In genomic region chr12:86894841-86895428, GRCm38 (mm10) we compare ENCODE assay signal across 8 mouse cellular contexts. TPM values are rescaled to one million over a fixed set of nuclear protein-coding genes. Genes with fewer than 3 reads are reported as not detected.
DNase-seq lines count a peak whose midpoint lies in the region; ATAC-seq and TF ChIP-seq lines count a peak whose summit lies in the region.

No protein-coding gene starts in this region.

- H3K36me3 ChIP-seq in kidney, adult 2 months (ENCODE audit: control insufficient read depth, insufficient read depth, low read length), result no peaks in the 10 kb centered on the region
- no peaks in the 10 kb centered on the region for H3K36me3 ChIP-seq in E14TG2a.4 (ENCODE audit: insufficient read depth, low read length)
- no peaks in the 10 kb centered on the region for H3K36me3 ChIP-seq in hindbrain, embryonic 13.5 days
- H3K36me3 ChIP-seq in lung, embryonic 15.5 days, result no peaks in the 10 kb centered on the region
- no peaks in the 10 kb centered on the region for H3K36me3 ChIP-seq in stomach, embryonic 15.5 days

- WGBS in kidney, adult 2 months, result 3% methylated on average over 12 of the region's 12 CpGs
- under 1% methylated on average over 12 of the region's 12 CpGs for WGBS in hindbrain, embryonic 13.5 days
- 1% methylated on average over 12 of the region's 12 CpGs for WGBS in lung, embryonic 15.5 days
- under 1% methylated on average over 12 of the region's 12 CpGs for WGBS in stomach, embryonic 15.5 days

- TF ChIP-seq POLR2A in kidney, adult 2 months (IDR thresholded peaks at IDR 0.05; ENCODE audit: low read depth, low read length), result no peak

- no peaks in the 10 kb centered on the region for H3K9me3 ChIP-seq in E14TG2a.4 (ENCODE audit: low read length)
- no peaks in the 10 kb centered on the region for H3K9me3 ChIP-seq in hindbrain, embryonic 13.5 days
- H3K9me3 ChIP-seq in lung, embryonic 15.5 days, result no peaks in the 10 kb centered on the region
- no peaks in the 10 kb centered on the region for H3K9me3 ChIP-seq in stomach, embryonic 15.5 days

- peak overlapping the region; percentile 98 for H3K27ac ChIP-seq in kidney, adult 2 months (ENCODE audit: insufficient read depth, low read depth, low read length)
- H3K27ac ChIP-seq in hindbrain, embryonic 13.5 days, result peak overlapping the region; percentile 99
- H3K27ac ChIP-seq in lung, embryonic 15.5 days, result peak overlapping the region; percentile 98
- peak overlapping the region; percentile 94 for H3K27ac ChIP-seq in stomach, embryonic 15.5 days

- DNase-seq in kidney, adult 2 months, result no peak
- no peak for DNase-seq in kidney, adult 18-20 months
- DNase-seq in cerebellum, postnatal 36 days, result peak; percentile 51 to 63
- no peak for DNase-seq in gastrocnemius, postnatal 36 days

- peaks cover 51% of the 10 kb centered on the region for H3K4me1 ChIP-seq in kidney, adult 2 months (ENCODE audit: control insufficient read depth, insufficient read depth, low read length)
- H3K4me1 ChIP-seq in E14TG2a.4 (replicated peaks; ENCODE audit: low read depth, low read length), result peaks cover 94% of the 10 kb centered on the region
- peaks cover 94% of the 10 kb centered on the region for H3K4me1 ChIP-seq in hindbrain, embryonic 13.5 days (replicated peaks)
- H3K4me1 ChIP-seq in lung, embryonic 15.5 days, result peaks cover 95% of the 10 kb centered on the region
- H3K4me1 ChIP-seq in stomach, embryonic 15.5 days, result peaks cover 83% of the 10 kb centered on the region

- H3K4me3 ChIP-seq in kidney, adult 2 months (ENCODE audit: insufficient read depth, low read depth, low read length), result peak overlapping the region; percentile 29; the same call in 1 of the 2 replicates
- H3K4me3 ChIP-seq in E14TG2a.4 (replicated peaks; ENCODE audit: low read length), result peak overlapping the region; percentile 76
- peak overlapping the region; percentile 32 for H3K4me3 ChIP-seq in hindbrain, embryonic 13.5 days
- peak overlapping the region; percentile 30 for H3K4me3 ChIP-seq in lung, embryonic 15.5 days
- peak overlapping the region; percentile 23 for H3K4me3 ChIP-seq in stomach, embryonic 15.5 days (replicated peaks)

- peak overlapping the region; percentile 65 for H3K4me2 ChIP-seq in hindbrain, embryonic 13.5 days
- peak overlapping the region; percentile 64 for H3K4me2 ChIP-seq in lung, embryonic 15.5 days
- peak overlapping the region; percentile 54 for H3K4me2 ChIP-seq in stomach, embryonic 15.5 days

- peak overlapping the region; percentile 72 for H3K9ac ChIP-seq in hindbrain, embryonic 13.5 days
- peak overlapping the region; percentile 18; the same call in 1 of the 2 replicates for H3K9ac ChIP-seq in lung, embryonic 15.5 days
- H3K9ac ChIP-seq in stomach, embryonic 15.5 days, result peak overlapping the region; percentile 1; the same call in 1 of the 2 replicates

- TF ChIP-seq CTCF in kidney, adult 2 months (conservative IDR thresholded peaks at IDR 0.05; ENCODE audit: insufficient read depth, insufficient read length, low read depth, low read length), result no peak
- TF ChIP-seq CTCF in E14TG2a.4 (conservative IDR thresholded peaks at IDR 0.05; ENCODE audit: low read length), result no peak

- peak; percentile 26 for ATAC-seq in hindbrain, embryonic 13.5 days (ENCODE audit: low FRiP score)
- ATAC-seq in lung, embryonic 15.5 days (ENCODE audit: borderline replicate concordance, extremely low read depth, low FRiP score, low TSS enrichment), result peak; percentile 1
- peak; percentile 10; the same call in 1 of the 2 replicates for ATAC-seq in stomach, embryonic 15.5 days (ENCODE audit: insufficient read depth, low FRiP score, low read depth)

- intact Hi-C loops in gastrocnemius, postnatal 36 days (cut with DNase I), result no loop called here

- H3K27me3 ChIP-seq in kidney, adult 2 months (replicated peaks; ENCODE audit: control insufficient read depth, insufficient read depth, low read length), result no peaks in the 10 kb centered on the region
- no peaks in the 10 kb centered on the region for H3K27me3 ChIP-seq in E14TG2a.4 (ENCODE audit: insufficient read depth, low read length)
- H3K27me3 ChIP-seq in hindbrain, embryonic 13.5 days, result no peaks in the 10 kb centered on the region
- H3K27me3 ChIP-seq in lung, embryonic 15.5 days, result no peaks in the 10 kb centered on the region
- no peaks in the 10 kb centered on the region for H3K27me3 ChIP-seq in stomach, embryonic 15.5 days (replicated peaks)

RNA-seq across cellular contexts. Expression of gene Irf2bpl, which starts 10.3 kb away (rescaled TPM):
- 22.0 and 27.8 TPM in 2 replicates for polyA plus RNA-seq in kidney, adult 2 months (2012; rRNA removed)
- 66.4 and 70.0 TPM in 2 replicates for polyA plus RNA-seq in hindbrain, embryonic 13.5 days (2015; fragmentation: Nextera tagmentation; extraction: Ambion mirVana)
- polyA plus RNA-seq in lung, embryonic 15.5 days (2015; fragmentation: Nextera tagmentation; extraction: Ambion mirVana), result 49.4 and 50.0 TPM in 2 replicates
- polyA plus RNA-seq in stomach, embryonic 15.5 days (2015; fragmentation: Nextera tagmentation; extraction: Ambion mirVana), result 28.4 and 29.3 TPM in 2 replicates
- 10 to 100 TPM; 18.6 to 23.7 TPM for total RNA-seq in gastrocnemius, postnatal 36 days (2021)

RNA-seq across cellular contexts. Expression of gene Cipc, which starts 51.9 kb away (rescaled TPM):
- 28.8 and 34.2 TPM in 2 replicates for polyA plus RNA-seq in kidney, adult 2 months (2012; rRNA removed)
- polyA plus RNA-seq in hindbrain, embryonic 13.5 days (2015; fragmentation: Nextera tagmentation; extraction: Ambion mirVana), result 44.1 and 45.4 TPM in 2 replicates
- 18.0 and 19.2 TPM in 2 replicates for polyA plus RNA-seq in lung, embryonic 15.5 days (2015; fragmentation: Nextera tagmentation; extraction: Ambion mirVana)
- polyA plus RNA-seq in stomach, embryonic 15.5 days (2015; fragmentation: Nextera tagmentation; extraction: Ambion mirVana), result 15.4 and 15.7 TPM in 2 replicates
- total RNA-seq in gastrocnemius, postnatal 36 days (2021), result 10 to 100 TPM; 26.3 to 30.3 TPM

Comparison
In these comparisons a context has a peak if more than half of its experiments do, and no peak if none do; other contexts are left out.
1. DNase-seq: peak in cerebellum, postnatal 36 days (2 of 2); none in kidney, adult 2 months (single experiment), kidney, adult 18-20 months (single experiment) and gastrocnemius, postnatal 36 days (0 of 2).
2. H3K4me3 ChIP-seq: peak in every context shown above with its lines; median percentile 76 in E14TG2a.4; 32 in hindbrain, embryonic 13.5 days; 30 in lung, embryonic 15.5 days; 29 in kidney, adult 2 months; 23 in stomach, embryonic 15.5 days.
3. H3K9ac ChIP-seq: peak in every context shown above with its lines; median percentile 72 in hindbrain, embryonic 13.5 days; 18 in lung, embryonic 15.5 days; 1 in stomach, embryonic 15.5 days.
4. Peak in every context shown above with its lines, with median percentiles within 50 percentile points of each other: H3K27ac ChIP-seq, ATAC-seq and H3K4me2 ChIP-seq.